Mouse (Mus musculus): ENCODE data around the gene Wwtr1.

The Wwtr1 gene

GRCm38 (mm10) chr3:57554890-57555239, 20.8 kb downstream of the Wwtr1 start:
- Histone ChIP-seq H3K27me3 (ENCODE audit: insufficient read depth, low read length) (no peaks in the 10 kb centered on the region), H3K4me3 (replicated peaks; ENCODE audit: low read length) (no peak overlapping the region), H3K4me1 (replicated peaks; ENCODE audit: low read depth, low read length) (peaks cover 39% of the 10 kb centered on the region), H3K9me3 (ENCODE audit: low read length) (no peaks in the 10 kb centered on the region), H3K36me3 (ENCODE audit: insufficient read depth, low read length) (0 out of 2 replicates have a peak, but pooled peaks cover 3% of the 10 kb centered on the region)
- TF ChIP-seq POU5F1 (IDR thresholded peaks at IDR 0.05; ENCODE audit: borderline replicate concordance, low read length) = no peak

- Histone ChIP-seq H3K27me3 (ENCODE audit: insufficient read depth, low read length) (no peaks in the 10 kb centered on the region), H3K4me3 (replicated peaks; ENCODE audit: low read length) (no peak overlapping the region), H3K9me3 (ENCODE audit: low read length) (no peaks in the 10 kb centered on the region), H3K4me1 (replicated peaks; ENCODE audit: low read depth, low read length) (peaks cover 35% of the 10 kb centered on the region), H3K36me3 (ENCODE audit: insufficient read depth, low read length) (0 out of 2 replicates have a peak, but pooled peaks cover 3% of the 10 kb centered on the region)
- TF ChIP-seq NANOG (IDR thresholded peaks at IDR 0.05; ENCODE audit: borderline replicate concordance, low read length) (no peak), POU5F1 (IDR thresholded peaks at IDR 0.05; ENCODE audit: borderline replicate concordance, low read length) (no peak), CTCF (conservative IDR thresholded peaks at IDR 0.05; ENCODE audit: low read length) (no peak)
These were observed 21.4 kb downstream of the Wwtr1 start for GRCm38 (mm10) chr3:57554124-57554889.

- no peak overlapping the region for H3K4me3 ChIP-seq (replicated peaks; ENCODE audit: low read length)
- H3K36me3 ChIP-seq (ENCODE audit: insufficient read depth, low read length) = 0 out of 2 replicates have a peak, but pooled peaks cover 3% of the 10 kb centered on the region
- H3K27me3 ChIP-seq (ENCODE audit: insufficient read depth, low read length) = no peaks in the 10 kb centered on the region
- no peaks in the 10 kb centered on the region for H3K9me3 ChIP-seq (ENCODE audit: low read length)
- TF ChIP-seq NANOG (IDR thresholded peaks at IDR 0.05; ENCODE audit: borderline replicate concordance, low read length) (no peak), POU5F1 (IDR thresholded peaks at IDR 0.05; ENCODE audit: borderline replicate concordance, low read length) (no peak), CTCF (conservative IDR thresholded peaks at IDR 0.05; ENCODE audit: low read length) (no peak)
- H3K4me1 ChIP-seq (replicated peaks; ENCODE audit: low read depth, low read length) = peaks cover 24% of the 10 kb centered on the region
These were observed 22.6 kb downstream of the Wwtr1 start for GRCm38 (mm10) chr3:57553108-57553507.

- no peak for TF ChIP-seq POU5F1 (IDR thresholded peaks at IDR 0.05; ENCODE audit: borderline replicate concordance, low read length)
- no peak for TF ChIP-seq NANOG (IDR thresholded peaks at IDR 0.05; ENCODE audit: borderline replicate concordance, low read length)
- no peak for TF ChIP-seq CTCF (conservative IDR thresholded peaks at IDR 0.05; ENCODE audit: low read length)
These were observed 24.5 kb downstream of the Wwtr1 start for GRCm38 (mm10) chr3:57551210-57551609.

GRCm38 (mm10) chr3:57550468-57551185, 25.1 kb downstream of the Wwtr1 start:
- Histone ChIP-seq H3K4me3 (replicated peaks; ENCODE audit: low read length) (no peak overlapping the region), H3K36me3 (ENCODE audit: insufficient read depth, low read length) (0 out of 2 replicates have a peak, but pooled peaks cover 3% of the 10 kb centered on the region), H3K27me3 (ENCODE audit: insufficient read depth, low read length) (no peaks in the 10 kb centered on the region), H3K9me3 (ENCODE audit: low read length) (no peaks in the 10 kb centered on the region), H3K4me1 (replicated peaks; ENCODE audit: low read depth, low read length) (peaks cover 6% of the 10 kb centered on the region)
- TF ChIP-seq NANOG (IDR thresholded peaks at IDR 0.05; ENCODE audit: borderline replicate concordance, low read length) (no peak), POU5F1 (IDR thresholded peaks at IDR 0.05; ENCODE audit: borderline replicate concordance, low read length) (no peak), CTCF (conservative IDR thresholded peaks at IDR 0.05; ENCODE audit: low read length) (no peak)

More at GRCm38 (mm10) chr3:57551210-57551609, 24.5 kb downstream of the Wwtr1 start:
- Histone ChIP-seq H3K36me3 (ENCODE audit: insufficient read depth, low read length) (0 out of 2 replicates have a peak, but pooled peaks cover 3% of the 10 kb centered on the region), H3K4me3 (replicated peaks; ENCODE audit: low read length) (no peak overlapping the region), H3K27me3 (ENCODE audit: insufficient read depth, low read length) (no peaks in the 10 kb centered on the region), H3K4me1 (replicated peaks; ENCODE audit: low read depth, low read length) (peaks cover 10% of the 10 kb centered on the region), H3K9me3 (ENCODE audit: low read length) (no peaks in the 10 kb centered on the region)

- Histone ChIP-seq H3K4me1 (replicated peaks; ENCODE audit: low read depth, low read length) (no peaks in the 10 kb centered on the region), H3K9me3 (ENCODE audit: low read length) (no peaks in the 10 kb centered on the region), H3K36me3 (ENCODE audit: insufficient read depth, low read length) (no peaks in the 10 kb centered on the region), H3K27me3 (ENCODE audit: insufficient read depth, low read length) (no peaks in the 10 kb centered on the region), H3K4me3 (replicated peaks; ENCODE audit: low read length) (no peak overlapping the region)
- TF ChIP-seq POU5F1 (IDR thresholded peaks at IDR 0.05; ENCODE audit: borderline replicate concordance, low read length) (no peak), NANOG (IDR thresholded peaks at IDR 0.05; ENCODE audit: borderline replicate concordance, low read length) (no peak), CTCF (conservative IDR thresholded peaks at IDR 0.05; ENCODE audit: low read length) (no peak)
These were observed 31.6 kb downstream of the Wwtr1 start for GRCm38 (mm10) chr3:57544154-57544553.

GRCm38 (mm10) chr3:57542848-57543380, 32.8 kb downstream of the Wwtr1 start:
- no peak overlapping the region for H3K4me3 ChIP-seq (replicated peaks; ENCODE audit: low read length)
- no peaks in the 10 kb centered on the region for H3K27me3 ChIP-seq (ENCODE audit: insufficient read depth, low read length)
- H3K4me1 ChIP-seq (replicated peaks; ENCODE audit: low read depth, low read length) = no peaks in the 10 kb centered on the region
- no peak for TF ChIP-seq CTCF (conservative IDR thresholded peaks at IDR 0.05; ENCODE audit: low read length)
- TF ChIP-seq POU5F1 (IDR thresholded peaks at IDR 0.05; ENCODE audit: borderline replicate concordance, low read length) = no peak
- TF ChIP-seq NANOG (IDR thresholded peaks at IDR 0.05; ENCODE audit: borderline replicate concordance, low read length) = no peak
- H3K36me3 ChIP-seq (ENCODE audit: insufficient read depth, low read length) = no peaks in the 10 kb centered on the region
- no peaks in the 10 kb centered on the region for H3K9me3 ChIP-seq (ENCODE audit: low read length)

- Histone ChIP-seq H3K4me1 (replicated peaks; ENCODE audit: low read depth, low read length) (no peaks in the 10 kb centered on the region), H3K9me3 (ENCODE audit: low read length) (no peaks in the 10 kb centered on the region), H3K27me3 (ENCODE audit: insufficient read depth, low read length) (no peaks in the 10 kb centered on the region), H3K4me3 (replicated peaks; ENCODE audit: low read length) (no peak overlapping the region), H3K36me3 (ENCODE audit: insufficient read depth, low read length) (no peaks in the 10 kb centered on the region)
- TF ChIP-seq CTCF (conservative IDR thresholded peaks at IDR 0.05; ENCODE audit: low read length) (no peak), POU5F1 (IDR thresholded peaks at IDR 0.05; ENCODE audit: borderline replicate concordance, low read length) (no peak), NANOG (IDR thresholded peaks at IDR 0.05; ENCODE audit: borderline replicate concordance, low read length) (no peak)
These were observed 34.5 kb downstream of the Wwtr1 start for GRCm38 (mm10) chr3:57541205-57541604.

Data from E14TG2a.4 (cell line).